Mouse (Mus musculus): Measurements from ENCODE around the gene Gpr101.

Gene Gpr101

DNA sequence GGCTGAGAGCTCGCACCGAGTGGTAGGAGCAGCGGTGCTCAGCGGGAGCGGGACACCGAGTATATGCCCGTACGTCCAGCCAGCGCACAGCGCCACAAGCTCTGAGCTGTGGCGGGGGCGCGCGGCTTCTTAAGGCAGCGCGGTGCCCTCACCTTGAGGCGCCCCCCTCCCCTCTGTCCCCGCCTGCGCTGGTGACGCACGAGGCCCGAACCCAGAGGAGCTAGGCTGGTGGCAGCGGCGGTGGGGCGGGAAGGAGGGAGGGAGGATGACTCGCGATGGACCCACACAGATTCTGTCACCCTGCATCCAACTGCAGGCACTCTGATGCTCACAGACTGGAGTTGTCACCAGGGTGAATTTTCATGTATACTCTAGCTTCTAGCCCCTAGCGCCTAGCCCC, at the start of gene Gpr101:
Gene Gpr101, minus strand, starts transcription at position 124 of the 400 bp plus-strand sequence.
- DNase-seq (ENCODE audit: low spot score) = no peak

- DNase-seq (ENCODE audit: low spot score) = no peak
Observed at GRCm38 (mm10) chrX:57521117-57522095, 17.8 kb upstream of the Gpr101 start.

- no peak for DNase-seq (ENCODE audit: low spot score)
Observed at GRCm38 (mm10) chrX:57506247-57506646, 2.7 kb upstream of the Gpr101 start.

All from ovary, postnatal 14 days (tissue).